Mouse (Mus musculus) myocyte (in vitro differentiated cells): Measurements from ENCODE around the gene Ino80d.

Experiments
- E2F4 ChIP-seq: IDR thresholded peaks from one replicate; pipeline ENCODE4 v1.6.1; 2011; ENCODE audit warnings: mild to moderate bottlenecking, control low read depth, moderate library complexity; ENCODE audit not compliant: insufficient read depth
- MYOD1 ChIP-seq, 3 experiments: IDR thresholded peaks; one replicate each; pipeline ENCODE4 v1.6.1; 2011; ENCODE audit warnings: control low read depth in 2 of 3, low read depth in 2 of 3, mild to moderate bottlenecking in 2 of 3, moderate library complexity in 1 of 3; ENCODE audit not compliant: insufficient read length in 2 of 3, control insufficient read depth in 1 of 3
- POLR2A ChIP-seq: IDR thresholded peaks from one replicate; pipeline ENCODE4 v1.6.1; 2011; ENCODE audit warnings: low read depth, mild to moderate bottlenecking, control low read depth, moderate library complexity; ENCODE audit not compliant: insufficient read length
- POLR2AphosphoS2 ChIP-seq: IDR thresholded peaks from one replicate; pipeline ENCODE4 v1.6.1; 2011; ENCODE audit warnings: low read depth, control low read depth; ENCODE audit not compliant: insufficient read length
- SRF ChIP-seq: IDR thresholded peaks from one replicate; pipeline ENCODE4 v1.6.1; 2011; ENCODE audit warnings: low read depth; ENCODE audit not compliant: control insufficient read depth, insufficient read length
- USF1 ChIP-seq: IDR thresholded peaks from one replicate; pipeline ENCODE4 v1.6.1; 2011; ENCODE audit warnings: low read depth, mild to moderate bottlenecking, control low read depth, moderate library complexity

DNA sequence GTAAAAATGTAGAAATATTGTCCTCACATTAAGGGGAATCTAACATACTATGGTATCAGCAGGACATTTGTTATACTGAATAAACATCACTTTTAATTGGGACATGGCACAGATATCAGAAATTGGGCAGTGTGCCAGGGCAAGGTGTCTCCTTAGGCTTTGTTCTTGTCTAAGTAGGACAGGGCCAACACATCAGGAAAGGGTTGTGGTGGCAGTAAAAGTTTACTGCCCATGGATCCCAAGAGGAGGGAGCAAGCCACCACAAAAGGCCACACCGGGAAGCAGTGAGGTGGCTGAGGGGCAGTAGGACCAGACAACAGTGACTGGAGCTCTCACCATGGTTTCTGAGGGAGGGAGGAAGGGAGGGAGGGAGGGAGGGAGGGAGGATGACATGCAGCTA is 121.1 kb downstream of the Ino80d start:
- TF ChIP-seq E2F4, result no peak
- TF ChIP-seq POLR2A, result no peak
- TF ChIP-seq SRF, result no peak
- TF ChIP-seq USF1, result no peak
- no peak for TF ChIP-seq MYOD1 (IDR thresholded peaks at IDR 0.05; ENCODE audit: control insufficient read depth in 1 of 3, insufficient read length in 2 of 3, low read depth in 2 of 3)
- no peak for TF ChIP-seq POLR2AphosphoS2
